23 mouse cellular contexts compared by ENCODE assay signal in genomic region chr14:73451291-73452045, GRCm38 (mm10). TPM values are rescaled to one million over a fixed set of nuclear protein-coding genes. Genes with fewer than 3 reads are reported as not detected.
DNase-seq lines count a peak whose midpoint lies in the region; ATAC-seq and TF ChIP-seq lines count a peak whose summit lies in the region.
"Had no signal": no experiment of that assay in that cellular context is flagged by ENCODE, and none has a peak within 500 bp of the region (broad histone marks: within the 10 kb centered on the region; RNA-seq: fewer than 3 reads in every experiment).

No protein-coding gene starts in this region.

- WGBS in kidney, postnatal 0 days = 66% methylated on average over 9 of the region's 9 CpGs

- no peaks in the 10 kb centered on the region for H3K79me2 ChIP-seq in MEL (ENCODE audit: control insufficient read depth, insufficient read depth, low read length, poor library complexity)

- peaks cover 3% of the 10 kb centered on the region; the same call in 1 of the 2 replicates for H3K4me1 ChIP-seq in kidney, postnatal 0 days (replicated peaks; ENCODE audit: insufficient read depth, low read length)
- H3K4me1 ChIP-seq in MEL (ENCODE audit: control insufficient read depth in 1 of 2, insufficient read depth in 2 of 2, low read length in 2 of 2) = peaks cover 0 to 3% of the 10 kb centered on the region in 2 experiments; a peak in 2 of 4 replicates
- H3K4me1 ChIP-seq: hindbrain, embryonic 12.5 days had no signal

- H3K9ac ChIP-seq in kidney, postnatal 0 days (ENCODE audit: low read depth, low read length) = no peak overlapping the region
- no peak overlapping the region for H3K9ac ChIP-seq in MEL (ENCODE audit: control insufficient read depth, low read depth, low read length, poor library complexity, severe bottlenecking)
- H3K9ac ChIP-seq: hindbrain, embryonic 12.5 days had no signal

- DNase-seq in kidney, postnatal 0 days (ENCODE audit: low spot score) = peak; percentile 25
- DNase-seq in kidney, adult 11 months = no peak
- DNase-seq in 3T3-L1 (ENCODE audit: low read depth, low spot score) (peak; percentile 70), MEL (ENCODE audit: low read depth, low spot score) (peak; percentile 18)
- no peak for DNase-seq in spleen, adult 18-20 months
- no peak for DNase-seq in ovary, postnatal 14 days (ENCODE audit: low spot score)
- no peak for DNase-seq in left cerebral cortex, adult 18-20 months (ENCODE audit: low spot score in 2 of 2)
- DNase-seq: adrenal gland, adult 2 months; adrenal gland, postnatal 25 days; B cell, adult 2 months; cerebellum, adult 2 months; gastrocnemius, adult 2 months; gastrocnemius, postnatal 25 days; heart, adult 11 months; heart, postnatal 10 days; heart, postnatal 4 days had no signal

- H3K36me3 ChIP-seq in kidney, postnatal 0 days (ENCODE audit: insufficient read depth, low read length) = no peaks in the 10 kb centered on the region
- H3K36me3 ChIP-seq in MEL (ENCODE audit: control insufficient read depth in 1 of 2, insufficient read depth in 2 of 2, low read length in 2 of 2) = no peaks in the 10 kb centered on the region
- H3K36me3 ChIP-seq: embryonic facial prominence, embryonic 10.5 days; forebrain, embryonic 10.5 days; hindbrain, embryonic 12.5 days had no signal

- TF ChIP-seq RAD21 in MEL (IDR thresholded peaks at IDR 0.05; ENCODE audit: low read depth, low read length) = no peak

- TF ChIP-seq POLR2A in MEL (IDR thresholded peaks at IDR 0.05; ENCODE audit: control insufficient read depth in 1 of 2, insufficient read depth in 1 of 2, low read depth in 1 of 2, low read length in 2 of 2, poor library complexity in 1 of 2) = no peak

- TF ChIP-seq CTCF in kidney, postnatal 0 days (IDR thresholded peaks at IDR 0.05; ENCODE audit: low read depth) = no peak
- no peak for TF ChIP-seq CTCF in MEL (IDR thresholded peaks at IDR 0.05 in 2 of 3, conservative IDR thresholded peaks at IDR 0.05 in 1 of 3; ENCODE audit: control insufficient read depth in 1 of 3, insufficient read depth in 1 of 3, low read depth in 2 of 3, low read length in 3 of 3, poor library complexity in 1 of 3, severe bottlenecking in 1 of 3)

- no peak for TF ChIP-seq EP300 in MEL (IDR thresholded peaks at IDR 0.05; ENCODE audit: low read depth in 1 of 2, low read length in 2 of 2)

- no peaks in the 10 kb centered on the region for H3K27me3 ChIP-seq in kidney, postnatal 0 days (ENCODE audit: insufficient read depth, low read length)
- H3K27me3 ChIP-seq in MEL (ENCODE audit: control insufficient read depth in 1 of 2, insufficient read depth in 2 of 2, low read length in 2 of 2) = peaks cover 6 to 9% of the 10 kb centered on the region in 2 experiments
- H3K27me3 ChIP-seq: hindbrain, embryonic 12.5 days had no signal

- no peak overlapping the region for H3K4me2 ChIP-seq in kidney, postnatal 0 days (ENCODE audit: low read length)
- H3K4me2 ChIP-seq: hindbrain, embryonic 12.5 days had no signal

- H3K9me3 ChIP-seq in kidney, postnatal 0 days (replicated peaks; ENCODE audit: low read length) = no peaks in the 10 kb centered on the region
- no peaks in the 10 kb centered on the region for H3K9me3 ChIP-seq in MEL (replicated peaks; ENCODE audit: insufficient read depth, low read length)
- H3K9me3 ChIP-seq: embryonic facial prominence, embryonic 10.5 days; forebrain, embryonic 10.5 days; hindbrain, embryonic 12.5 days had no signal

- H3K27ac ChIP-seq in kidney, postnatal 0 days = 0 out of 2 replicates have a peak overlapping the region, but pooled peaks have one; percentile 33
- H3K27ac ChIP-seq in MEL (ENCODE audit: control insufficient read depth, low read depth, low read length) = no peak overlapping the region
- H3K27ac ChIP-seq: embryonic facial prominence, embryonic 10.5 days; forebrain, embryonic 10.5 days; gastrocnemius, adult 2 months; hindbrain, embryonic 12.5 days had no signal

- no peak overlapping the region for H3K4me3 ChIP-seq in kidney, postnatal 0 days (replicated peaks; ENCODE audit: low read depth, low read length)
- H3K4me3 ChIP-seq in MEL (ENCODE audit: control insufficient read depth in 1 of 2, insufficient read depth in 1 of 2, low read depth in 2 of 2, low read length in 2 of 2) = no peak overlapping the region
- H3K4me3 ChIP-seq: embryonic facial prominence, embryonic 10.5 days; erythroblast, embryonic 14.5 days; forebrain, embryonic 10.5 days; gastrocnemius, adult 2 months; hindbrain, embryonic 12.5 days had no signal

- ATAC-seq in kidney, postnatal 0 days (replicated peaks; ENCODE audit: low FRiP score, low read depth) = no peak
- peak; percentile 46 for ATAC-seq in inflammation-experienced regulatory T-cells, adult 6 months
- ATAC-seq: forebrain, embryonic 14.5 days; hindbrain, embryonic 16.5 days had no signal

TF ChIP-seq in MEL, 35 proteins besides CTCF, POLR2A, EP300 and RAD21:
- TF ChIP-seq MYB (IDR thresholded peaks at IDR 0.05; ENCODE audit: low read depth, low read length) (no peak), MAX (IDR thresholded peaks at IDR 0.05; ENCODE audit: low read length) (no peak), ZNF384 (IDR thresholded peaks at IDR 0.05; ENCODE audit: low read depth, low read length) (no peak), TCF12 (IDR thresholded peaks at IDR 0.05; ENCODE audit: low read depth, low read length) (no peak), NRF1 (IDR thresholded peaks at IDR 0.05; ENCODE audit: insufficient read depth, low read depth, low read length, poor library complexity, severe bottlenecking) (no peak), SMC3 (IDR thresholded peaks at IDR 0.05; ENCODE audit: low read depth, low read length) (no peak), TBP (IDR thresholded peaks at IDR 0.05; ENCODE audit: low read depth, low read length) (no peak), TAL1 (IDR thresholded peaks at IDR 0.05; ENCODE audit: low read length) (no peak), MXI1 (IDR thresholded peaks at IDR 0.05; ENCODE audit: low read depth, low read length) (no peak)

RNA-seq across cellular contexts. Expression of gene Med4, which starts 58.4 kb away (rescaled TPM):
- polyA plus RNA-seq in kidney, postnatal 0 days (2015; fragmentation: Nextera tagmentation; extraction: Ambion mirVana) = 66.5 and 70.2 TPM in 2 replicates
- total RNA-seq in MEL (2012; rRNA removed) = 62.2 and 65.2 TPM in 2 replicates
- polyA plus RNA-seq in MEL (2012; ENCODE audit: insufficient read depth in 1 of 2, insufficient read length in 2 of 2, low read depth in 1 of 2, low replicate concordance in 2 of 2, missing spikeins in 1 of 2) = 10 to 100 TPM in 1 of 2 experiments, not detected in 1; 69.2 TPM
- polyA plus RNA-seq in inflammation-experienced regulatory T-cells, adult 6 months (2017; shearing (Covaris generic)) = 10 to 100 TPM; 63.4 to 81.8 (median 74.8) TPM
- 10 to 100 TPM; 28.3 to 32.3 TPM for total RNA-seq in left cerebral cortex, adult 18-20 months (2021)

Comparison
In these comparisons a context has a peak if more than half of its experiments do, and no peak if none do; other contexts are left out.
1. DNase-seq: peak in kidney, postnatal 0 days (single experiment), 3T3-L1 (single experiment) and MEL (single experiment); none in kidney, adult 11 months (single experiment), spleen, adult 18-20 months (0 of 2), ovary, postnatal 14 days (single experiment) and left cerebral cortex, adult 18-20 months (0 of 2).